In the genomic region with DNA sequence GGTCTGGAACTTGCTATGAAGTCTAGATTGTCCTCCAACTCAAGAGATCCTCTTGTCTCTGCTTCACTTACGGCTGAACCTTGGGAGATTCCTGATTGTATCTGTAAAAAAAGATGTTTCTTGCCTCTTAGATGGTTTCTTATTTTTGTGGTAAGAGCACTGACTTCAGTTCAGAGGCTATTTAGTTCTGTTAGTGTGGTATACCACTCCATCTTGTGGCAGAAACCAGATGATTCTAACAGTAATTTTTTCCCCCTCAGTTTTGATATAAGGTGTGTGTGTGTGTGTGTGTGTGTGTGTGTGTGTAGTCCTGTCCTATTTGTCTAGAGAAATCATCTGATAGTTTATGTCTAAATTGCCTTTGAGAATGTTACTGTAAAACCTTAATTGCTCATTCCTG, we compare ENCODE assay signal across 1 mouse cellular context.
TF ChIP-seq lines count a peak whose summit lies in the region.

No protein-coding gene starts in this region.

TF ChIP-seq in CH12.LX, 34 proteins besides CTCF, POLR2A, EP300 and RAD21:
- TF ChIP-seq SMC3 (IDR thresholded peaks at IDR 0.05; ENCODE audit: low read depth, low read length) (peak; percentile 17; the same call in 1 of the 2 replicates), ELF1 (IDR thresholded peaks at IDR 0.05; ENCODE audit: low read depth, low read length) (no peak)
TF ChIP-seq in CH12.LX: peak in this region for 1.
